In the genomic region with DNA sequence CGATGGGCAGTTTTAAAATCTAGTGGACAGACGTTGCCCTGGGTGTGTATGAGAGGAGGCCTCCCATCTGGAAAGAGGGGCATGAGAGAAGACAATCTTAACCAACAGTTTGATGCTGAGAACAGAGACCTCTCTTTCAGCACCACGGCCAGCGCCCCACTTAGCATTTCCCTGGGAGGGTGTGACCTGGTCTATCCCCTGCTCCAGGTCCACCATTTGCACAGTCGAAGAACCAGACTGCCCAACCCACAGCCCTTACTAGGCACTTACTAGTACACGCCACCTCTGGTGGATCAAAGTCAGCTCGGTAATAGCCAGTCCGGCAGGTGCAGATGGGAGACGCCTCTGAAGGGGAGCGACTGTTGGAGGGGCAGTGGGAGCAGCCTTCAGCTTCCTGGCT, we compare ENCODE assay signal across 10 mouse cellular contexts.
DNase-seq lines count a peak whose midpoint lies in the region; ATAC-seq and TF ChIP-seq lines count a peak whose summit lies in the region.
"Had no signal": no experiment of that assay in that cellular context is flagged by ENCODE, and none has a peak within 500 bp of the region (broad histone marks: within the 10 kb centered on the region; RNA-seq: fewer than 3 reads in every experiment).

No protein-coding gene starts in this region.

- H3K9me3 ChIP-seq in liver, embryonic 12.5 days (replicated peaks), result no peaks in the 10 kb centered on the region
- no peaks in the 10 kb centered on the region for H3K9me3 ChIP-seq in liver, postnatal 0 days (ENCODE audit: low read length)
- no peaks in the 10 kb centered on the region for H3K9me3 ChIP-seq in hindbrain, postnatal 0 days (ENCODE audit: low read length)

- 50% methylated on average over 10 of the region's 10 CpGs for WGBS in liver, embryonic 12.5 days (ENCODE audit: insufficient replicate concordance)
- 58% methylated on average over 10 of the region's 10 CpGs for WGBS in liver, postnatal 0 days (ENCODE audit: insufficient replicate concordance)
- 73% methylated on average over 10 of the region's 10 CpGs for WGBS in hindbrain, postnatal 0 days

- H3K4me3 ChIP-seq in liver, embryonic 12.5 days, result no peak overlapping the region
- H3K4me3 ChIP-seq in liver, postnatal 0 days (ENCODE audit: low read depth, low read length), result no peak overlapping the region
- H3K4me3 ChIP-seq in hindbrain, postnatal 0 days (ENCODE audit: low read length), result no peak overlapping the region

- H3K36me3 ChIP-seq in liver, embryonic 12.5 days, result no peaks in the 10 kb centered on the region
- H3K36me3 ChIP-seq in liver, postnatal 0 days (replicated peaks; ENCODE audit: insufficient read depth, low read length), result no peaks in the 10 kb centered on the region
- H3K36me3 ChIP-seq in hindbrain, postnatal 0 days (ENCODE audit: insufficient read depth, low read length), result no peaks in the 10 kb centered on the region

- ATAC-seq in liver, embryonic 12.5 days, result no peak
- ATAC-seq in liver, postnatal 0 days, result no peak
- ATAC-seq in hindbrain, postnatal 0 days, result no peak

- H3K9ac ChIP-seq in liver, embryonic 12.5 days, result no peak overlapping the region
- H3K9ac ChIP-seq in liver, postnatal 0 days (replicated peaks), result no peak overlapping the region
- no peak overlapping the region for H3K9ac ChIP-seq in hindbrain, postnatal 0 days (replicated peaks; ENCODE audit: low read length)

- H3K4me1 ChIP-seq in liver, embryonic 12.5 days, result no peaks in the 10 kb centered on the region
- H3K4me1 ChIP-seq in liver, postnatal 0 days (ENCODE audit: insufficient read depth), result no peaks in the 10 kb centered on the region
- no peaks in the 10 kb centered on the region for H3K4me1 ChIP-seq in hindbrain, postnatal 0 days (ENCODE audit: insufficient read depth, low read length)

- peak; percentile 23 for DNase-seq in adrenal gland, postnatal 25 days
- DNase-seq in adrenal gland, adult 8-10 months, result no peak
- DNase-seq in liver, result peak; percentile 38
- peak; percentile 3 for DNase-seq in c-Kit-positive CD71-positive TER-119-positive erythroid progenitor cells, embryonic 14.5 days (ENCODE audit: low spot score)
- peak; percentile 19 for DNase-seq in liver, postnatal 0 days
- DNase-seq in layer of hippocampus, postnatal 25 days (ENCODE audit: extremely low spot score in 1 of 2, low spot score in 1 of 2), result no peak
- DNase-seq in hindbrain, postnatal 0 days (ENCODE audit: low spot score), result no peak
- DNase-seq: B cell, adult 2 months; cerebellum, postnatal 25 days had no signal

- no peak for TF ChIP-seq EP300 in liver, postnatal 0 days (IDR thresholded peaks at IDR 0.05; ENCODE audit: low read depth)

- TF ChIP-seq CTCF in liver, postnatal 0 days (IDR thresholded peaks at IDR 0.05; ENCODE audit: low read depth), result no peak
- no peak for TF ChIP-seq CTCF in hindbrain, postnatal 0 days (IDR thresholded peaks at IDR 0.05; ENCODE audit: low read depth)

- no peak overlapping the region for H3K4me2 ChIP-seq in liver, embryonic 12.5 days
- H3K4me2 ChIP-seq in liver, postnatal 0 days (ENCODE audit: low read depth, low read length), result no peak overlapping the region
- no peak overlapping the region for H3K4me2 ChIP-seq in hindbrain, postnatal 0 days (ENCODE audit: low read depth, low read length)

- H3K27ac ChIP-seq in liver, embryonic 12.5 days, result no peak overlapping the region
- no peak overlapping the region for H3K27ac ChIP-seq in liver, postnatal 0 days (ENCODE audit: low read depth)
- no peak overlapping the region for H3K27ac ChIP-seq in hindbrain, postnatal 0 days

- H3K27me3 ChIP-seq in liver, embryonic 12.5 days (replicated peaks), result no peaks in the 10 kb centered on the region
- no peaks in the 10 kb centered on the region for H3K27me3 ChIP-seq in liver, postnatal 0 days (ENCODE audit: insufficient read depth, low read length)
- H3K27me3 ChIP-seq in hindbrain, postnatal 0 days (ENCODE audit: insufficient read depth, low read length), result no peaks in the 10 kb centered on the region

Comparison
In these comparisons a context has a peak if more than half of its experiments do, and no peak if none do; other contexts are left out.
1. DNase-seq: peak in adrenal gland, postnatal 25 days (single experiment), liver (single experiment), c-Kit-positive CD71-positive TER-119-positive erythroid progenitor cells, embryonic 14.5 days (single experiment) and liver, postnatal 0 days (single experiment); none in adrenal gland, adult 8-10 months (single experiment), layer of hippocampus, postnatal 25 days (0 of 2) and hindbrain, postnatal 0 days (single experiment).